Mouse (Mus musculus) ES-Bruce4 (cell line): ENCODE measurements around the gene Alb. TPM values are rescaled to one million over a fixed set of nuclear protein-coding genes. Genes with fewer than 3 reads are reported as not detected.

Source experiments
- H3K27ac ChIP-seq: 2 replicates; pipeline ENCODE4 v1.5.1; 2012; ENCODE audit warnings: low read length, inconsistent platforms; ENCODE audit not compliant: insufficient read depth
- H3K27me3 ChIP-seq: 2 replicates; pipeline ENCODE4 v1.6.1; 2012; ENCODE audit warnings: mild to moderate bottlenecking, low read length, inconsistent platforms; ENCODE audit not compliant: control insufficient read depth, poor library complexity, insufficient read depth, severe bottlenecking
- H3K36me3 ChIP-seq: 2 replicates; pipeline ENCODE4 v1.6.1; 2012; ENCODE audit warnings: inconsistent platforms, mild to moderate bottlenecking, low read length, moderate library complexity; ENCODE audit not compliant: control insufficient read depth, poor library complexity, insufficient read depth, severe bottlenecking
- H3K4me1 ChIP-seq: one replicate; pipeline ENCODE4 v1.8.1; 2011; ENCODE audit warnings: low read length; ENCODE audit not compliant: control insufficient read depth, insufficient read depth
- H3K4me3 ChIP-seq: 2 replicates; pipeline ENCODE4 v1.5.1; 2011; ENCODE audit warnings: low read depth, mild to moderate bottlenecking, low read length
- H3K9ac ChIP-seq: 2 replicates; pipeline ENCODE4 v1.6.1; 2012; ENCODE audit warnings: low read depth, mild to moderate bottlenecking, inconsistent platforms; ENCODE audit not compliant: poor library complexity, severe bottlenecking
- H3K9me3 ChIP-seq: replicated peaks from 2 replicates; pipeline ENCODE4 v1.6.1; 2012; ENCODE audit warnings: mild to moderate bottlenecking, low read length, inconsistent platforms; ENCODE audit not compliant: control insufficient read depth, poor library complexity, insufficient read depth, severe bottlenecking
- CTCF ChIP-seq: IDR thresholded peaks from one replicate; pipeline ENCODE4 v1.8.1; 2011; ENCODE audit warnings: low read depth, low read length
- EP300 ChIP-seq: IDR thresholded peaks from 2 replicates; pipeline ENCODE4 v1.6.1; 2011; ENCODE audit warnings: low read depth, low read length; ENCODE audit not compliant: insufficient read depth
- POLR2A ChIP-seq: IDR thresholded peaks from one replicate; pipeline ENCODE4 v1.8.1; 2011; ENCODE audit warnings: low read length; ENCODE audit not compliant: insufficient read depth
- polyA plus RNA-seq: library from polyadenylated mRNA; stranded (reverse); fragments of >200 nt; gene quantifications from 2 replicates; pipeline ENCODE4 v1.2.4, GENCODE M21; 2011; ENCODE audit warnings: low read depth; ENCODE audit not compliant: missing spikeins, insufficient read depth, insufficient read length

Alb gene
- polyA plus RNA-seq, 1 experiment, result not detected

DNA sequence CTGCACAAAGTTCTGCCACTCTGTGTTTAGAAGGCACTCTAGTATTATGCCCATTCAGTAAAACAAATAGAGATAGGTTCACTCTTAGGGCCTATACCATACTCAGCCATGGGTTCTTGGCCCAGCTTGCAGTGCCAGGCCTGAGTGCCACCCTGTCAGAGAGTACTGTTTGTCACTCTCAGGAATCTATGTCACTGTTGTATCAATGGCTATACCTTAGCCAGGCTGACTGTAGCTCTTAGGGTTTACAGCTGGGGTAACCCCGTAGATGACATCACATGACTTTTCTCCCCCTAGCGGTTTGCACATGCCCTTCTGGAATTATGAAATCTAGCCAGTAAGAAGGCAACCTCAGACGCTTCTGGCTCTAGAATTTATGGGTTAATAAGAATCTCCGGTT, 33.6 kb downstream of the Alb start:
- no peak overlapping the region for H3K9ac ChIP-seq
- H3K27ac ChIP-seq, result no peak overlapping the region
- H3K36me3 ChIP-seq, result no peaks in the 10 kb centered on the region
- TF ChIP-seq EP300 (no peak), POLR2A (no peak), CTCF (no peak)
- no peak overlapping the region for H3K4me3 ChIP-seq
- H3K4me1 ChIP-seq, result no peaks in the 10 kb centered on the region
- no peaks in the 10 kb centered on the region for H3K9me3 ChIP-seq
- H3K27me3 ChIP-seq, result no peaks in the 10 kb centered on the region

DNA sequence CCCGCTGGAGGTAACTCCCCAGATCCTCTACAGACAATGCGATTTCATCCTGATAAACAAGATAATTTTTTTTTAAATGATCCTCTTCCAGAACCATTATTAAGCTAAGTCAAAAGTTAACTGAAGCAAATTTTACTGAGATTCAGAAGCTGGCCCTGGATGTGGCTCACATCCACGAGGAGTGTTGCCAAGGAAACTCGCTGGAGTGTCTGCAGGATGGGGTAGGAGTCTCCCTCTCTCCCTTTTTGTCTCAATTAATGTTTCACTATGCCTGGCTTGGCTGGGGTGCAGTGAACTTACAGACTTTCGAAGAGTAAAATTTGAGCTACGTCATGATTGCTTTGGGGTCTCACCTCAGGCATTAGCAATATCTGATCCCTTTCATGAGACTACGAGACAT, 38.8 kb downstream of the Alb start:
- no peaks in the 10 kb centered on the region for H3K4me1 ChIP-seq
- no peak overlapping the region for H3K9ac ChIP-seq
- no peaks in the 10 kb centered on the region for H3K36me3 ChIP-seq
- H3K4me3 ChIP-seq, result no peak overlapping the region
- no peaks in the 10 kb centered on the region for H3K9me3 ChIP-seq
- no peaks in the 10 kb centered on the region for H3K27me3 ChIP-seq
- no peak overlapping the region for H3K27ac ChIP-seq
- no peak for TF ChIP-seq EP300
- no peak for TF ChIP-seq CTCF
- TF ChIP-seq POLR2A, result no peak

DNA sequence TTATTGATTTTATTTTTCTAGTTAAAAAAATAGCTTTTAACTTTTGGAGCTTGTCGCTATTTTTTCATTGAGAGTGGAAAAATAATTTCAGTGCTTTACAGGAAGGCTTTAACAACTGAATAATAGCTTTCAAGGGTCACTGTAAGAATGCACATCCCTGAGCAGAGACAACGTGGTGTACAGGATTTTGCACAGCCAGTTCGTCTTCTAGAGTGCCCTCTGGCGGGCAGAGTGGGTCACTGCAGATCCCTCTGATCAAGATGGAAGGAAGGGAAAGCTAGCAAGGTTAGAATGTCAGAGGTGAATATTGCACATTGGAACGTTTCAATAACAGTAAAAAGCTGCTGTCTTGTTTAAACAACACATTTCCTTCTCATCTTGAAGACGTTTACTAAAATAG, 40.0 kb downstream of the Alb start:
- peak; percentile 89 for TF ChIP-seq CTCF
- no peak for TF ChIP-seq EP300
- no peak for TF ChIP-seq POLR2A
- H3K27me3 ChIP-seq, result no peaks in the 10 kb centered on the region
- no peaks in the 10 kb centered on the region for H3K9me3 ChIP-seq
- H3K4me3 ChIP-seq, result no peak overlapping the region
- H3K4me1 ChIP-seq, result no peaks in the 10 kb centered on the region
- no peak overlapping the region for H3K27ac ChIP-seq
- no peak overlapping the region for H3K9ac ChIP-seq
- no peaks in the 10 kb centered on the region for H3K36me3 ChIP-seq

DNA sequence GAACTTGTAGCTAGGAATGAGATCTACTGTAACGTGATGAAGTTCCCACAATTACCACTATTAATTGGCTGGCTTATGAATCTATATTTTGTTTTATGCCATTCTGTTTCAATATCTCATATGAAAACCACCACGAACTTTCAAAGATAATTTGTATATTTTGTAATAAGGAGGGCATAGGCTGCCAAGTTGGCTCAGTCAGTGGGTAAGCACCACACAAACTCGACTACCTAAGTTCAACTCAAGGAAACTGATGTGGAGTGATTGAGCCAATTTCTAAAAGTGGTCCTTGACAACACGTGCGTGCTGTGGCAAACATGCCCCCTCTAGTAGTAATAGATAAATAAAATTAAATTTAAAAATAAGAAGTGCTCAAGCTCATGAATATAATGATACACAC, 41.1 kb downstream of the Alb start:
- Histone ChIP-seq H3K4me1 (no peaks in the 10 kb centered on the region), H3K4me3 (no peak overlapping the region), H3K9ac (no peak overlapping the region), H3K9me3 (no peaks in the 10 kb centered on the region), H3K27ac (no peak overlapping the region), H3K27me3 (no peaks in the 10 kb centered on the region), H3K36me3 (no peaks in the 10 kb centered on the region)
- no peak for TF ChIP-seq EP300
- TF ChIP-seq POLR2A, result no peak

DNA sequence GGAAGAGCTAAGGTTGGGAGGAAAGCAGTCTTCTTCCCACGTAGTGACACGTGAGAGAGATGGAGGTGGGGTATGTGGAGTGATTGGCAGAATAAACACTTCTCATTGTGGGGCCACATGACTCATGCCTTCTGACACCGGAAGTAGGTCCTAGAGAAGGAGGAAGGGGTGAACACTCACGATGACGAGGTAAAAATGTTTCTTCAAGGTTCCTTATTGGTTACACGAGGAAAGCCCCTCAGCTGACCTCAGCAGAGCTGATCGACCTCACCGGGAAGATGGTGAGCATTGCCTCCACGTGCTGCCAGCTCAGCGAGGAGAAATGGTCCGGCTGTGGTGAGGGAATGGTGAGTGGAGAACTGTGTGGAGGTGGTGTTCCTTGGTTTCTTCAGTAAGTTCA, 44.0 kb downstream of the Alb start:
- H3K4me3 ChIP-seq, result no peak overlapping the region
- no peaks in the 10 kb centered on the region for H3K27me3 ChIP-seq
- H3K9ac ChIP-seq, result no peak overlapping the region
- TF ChIP-seq EP300, result no peak
- no peaks in the 10 kb centered on the region for H3K36me3 ChIP-seq
- no peak overlapping the region for H3K27ac ChIP-seq
- no peaks in the 10 kb centered on the region for H3K4me1 ChIP-seq
- H3K9me3 ChIP-seq, result no peaks in the 10 kb centered on the region

DNA sequence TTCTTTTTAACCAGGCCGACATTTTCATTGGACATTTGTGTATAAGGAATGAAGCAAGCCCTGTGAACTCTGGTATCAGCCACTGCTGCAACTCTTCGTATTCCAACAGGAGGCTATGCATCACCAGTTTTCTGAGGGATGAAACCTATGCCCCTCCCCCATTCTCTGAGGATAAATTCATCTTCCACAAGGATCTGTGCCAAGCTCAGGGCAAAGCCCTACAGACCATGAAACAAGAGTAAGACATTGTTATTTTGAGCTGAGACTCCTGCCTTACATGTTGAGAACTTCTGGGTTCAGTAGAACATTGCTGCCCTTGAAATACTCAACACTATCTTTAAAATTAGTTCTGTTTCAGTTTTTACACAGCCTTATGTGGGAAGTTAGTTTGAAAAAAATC, 45.8 kb downstream of the Alb start:
- Histone ChIP-seq H3K36me3 (no peaks in the 10 kb centered on the region), H3K9ac (no peak overlapping the region), H3K9me3 (no peaks in the 10 kb centered on the region), H3K4me1 (no peaks in the 10 kb centered on the region), H3K27me3 (no peaks in the 10 kb centered on the region), H3K27ac (no peak overlapping the region), H3K4me3 (no peak overlapping the region)
- TF ChIP-seq POLR2A (no peak), CTCF (no peak), EP300 (no peak)

DNA sequence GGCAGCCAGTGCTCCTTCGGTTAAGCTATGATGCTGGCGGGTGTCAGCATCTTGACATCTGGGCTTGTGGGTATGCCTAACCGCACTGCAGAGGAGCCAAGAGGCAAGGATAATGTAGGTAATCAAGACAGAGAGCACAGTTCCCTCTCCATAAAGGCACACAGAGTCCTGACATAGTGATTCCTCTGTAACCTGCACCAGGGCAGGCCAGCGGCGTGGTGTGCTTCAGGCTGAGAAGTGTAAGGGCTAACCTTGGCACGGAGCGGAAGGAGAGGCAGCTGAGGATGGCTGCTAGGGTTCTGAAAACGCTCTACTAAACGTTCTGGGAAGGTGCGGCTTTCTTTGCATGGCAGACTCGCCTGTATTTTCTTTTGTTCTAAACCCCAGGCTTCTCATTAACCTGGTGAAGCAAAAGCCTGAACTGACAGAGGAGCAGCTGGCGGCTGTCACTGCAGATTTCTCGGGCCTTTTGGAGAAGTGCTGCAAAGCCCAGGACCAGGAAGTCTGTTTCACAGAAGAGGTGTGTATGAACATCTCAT, 46.8 kb downstream of the Alb start:
- H3K4me3 ChIP-seq, result peak overlapping the region; percentile 54
- no peak overlapping the region for H3K9ac ChIP-seq
- H3K27me3 ChIP-seq, result no peaks in the 10 kb centered on the region
- no peak for TF ChIP-seq EP300
- TF ChIP-seq CTCF, result no peak
- H3K27ac ChIP-seq, result no peak overlapping the region
- no peaks in the 10 kb centered on the region for H3K36me3 ChIP-seq
- H3K4me1 ChIP-seq, result no peaks in the 10 kb centered on the region
- H3K9me3 ChIP-seq, result no peaks in the 10 kb centered on the region
